Mouse (Mus musculus) bone marrow macrophage, adult 2 months (primary cell): ENCODE results near the gene Eri3.

Source experiments
- CTCF ChIP-seq: IDR thresholded peaks from 2 replicates; pipeline ENCODE4 v1.5.1; 2012; ENCODE audit warnings: low read depth, mild to moderate bottlenecking, low read length, moderate library complexity
- POLR2A ChIP-seq: IDR thresholded peaks from 2 replicates; pipeline ENCODE4 v1.6.1; 2012; ENCODE audit warnings: mild to moderate bottlenecking, low read depth, low read length, borderline replicate concordance

DNA sequence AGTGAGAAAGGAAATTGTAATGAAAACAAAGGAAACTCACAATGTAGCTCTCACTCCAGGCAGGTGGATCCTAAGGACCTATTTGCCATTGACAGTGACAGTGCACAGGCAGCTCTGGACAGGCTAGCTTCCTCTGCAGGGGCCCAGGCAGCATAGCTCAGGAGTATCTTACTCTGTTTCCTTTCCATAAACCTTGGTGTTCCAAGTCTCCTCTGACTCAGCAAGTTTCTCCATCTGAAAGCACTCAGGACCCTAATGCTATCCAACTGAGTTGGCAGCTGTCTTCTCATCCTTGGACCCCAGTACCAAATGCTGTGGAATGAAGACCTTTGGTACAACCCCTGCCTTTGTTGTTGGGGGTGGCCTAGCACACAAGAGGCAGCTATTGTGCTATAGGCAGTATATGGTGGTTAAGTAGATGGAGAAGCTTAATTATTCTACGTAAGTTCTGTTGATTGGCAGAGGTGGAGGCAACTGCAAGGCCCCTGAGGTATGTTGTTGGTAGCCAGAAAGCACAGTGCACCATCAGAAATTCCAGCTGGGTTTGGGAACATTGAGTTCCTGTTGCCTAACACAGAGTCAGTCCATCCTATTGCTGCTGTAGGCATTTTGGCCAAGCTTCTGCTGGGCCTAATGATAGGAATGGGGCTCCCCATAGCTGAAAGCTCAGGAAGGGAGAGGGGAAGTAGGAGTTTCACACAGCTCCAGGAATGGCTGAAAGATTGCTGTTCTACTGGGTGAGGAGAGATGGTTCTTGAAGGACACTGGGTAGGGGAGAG lies 90.9 kb downstream of the Eri3 start:
- TF ChIP-seq CTCF (no peak), POLR2A (no peak)
